Mouse (Mus musculus) hindbrain, embryonic 16.5 days (tissue): ENCODE results near the gene Heatr9. TPM values are rescaled to one million over a fixed set of nuclear protein-coding genes. Genes with fewer than 3 reads are reported as not detected.
A peak's percentile ranks its signal among the peaks of the same experiment; 100 is the strongest.
"Not testable (repeated sequence)": the region's sequence is repeated elsewhere in the genome, so short reads cannot be mapped to it uniquely, and the experiment has no call there.

Experiments
- ATAC-seq: fragments of 200-750 bp; cut with Nextera tagmentation; 2 replicates; pipeline ENCODE4 v1.8.0; 2017; ENCODE audit warnings: moderate TSS enrichment, moderate library complexity
- H3K27ac ChIP-seq: fragments of 300-500 bp; sonication (generic); 2 replicates; pipeline ENCODE4 v1.5.1; 2014; ENCODE audit warnings: low read depth, mild to moderate bottlenecking, control low read depth, low read length, moderate library complexity
- H3K27me3 ChIP-seq: fragments of 300-500 bp; sonication (generic); replicated peaks from 2 replicates; pipeline ENCODE4 v1.6.1; 2014; ENCODE audit warnings: low read length; ENCODE audit not compliant: control insufficient read depth, insufficient read depth
- H3K36me3 ChIP-seq: fragments of 300-500 bp; sonication (generic); 2 replicates; pipeline ENCODE4 v1.6.1; 2014; ENCODE audit warnings: mild to moderate bottlenecking, low read length, moderate library complexity, mixed read lengths; ENCODE audit not compliant: control insufficient read depth, insufficient read depth
- H3K4me1 ChIP-seq: fragments of 300-500 bp; sonication (generic); 2 replicates; pipeline ENCODE4 v1.6.1; 2014; ENCODE audit warnings: low read depth, low read length; ENCODE audit not compliant: control insufficient read depth, insufficient read depth
- H3K4me2 ChIP-seq: fragments of 300-500 bp; sonication (generic); 2 replicates; pipeline ENCODE4 v1.6.1; 2014; ENCODE audit warnings: mild to moderate bottlenecking, low read length, control low read depth, moderate library complexity
- H3K4me3 ChIP-seq: fragments of 300-500 bp; sonication (generic); 2 replicates; pipeline ENCODE4 v1.5.1; 2014; ENCODE audit warnings: mild to moderate bottlenecking, low read length, control low read depth, moderate library complexity
- H3K9ac ChIP-seq: fragments of 300-500 bp; sonication (generic); 2 replicates; pipeline ENCODE4 v1.6.1; 2014; ENCODE audit warnings: low read depth, mild to moderate bottlenecking, control low read depth, low read length, moderate library complexity
- H3K9me3 ChIP-seq: fragments of 300-500 bp; sonication (generic); 2 replicates; pipeline ENCODE4 v1.6.1; 2014; ENCODE audit warnings: mild to moderate bottlenecking, low read length, moderate library complexity; ENCODE audit not compliant: control insufficient read depth
- WGBS: fragments of 180-500 bp; shearing (Covaris S2); extraction: QIAGEN DNeasy Blood & Tissue Kit; methylation state at CpG from one replicate; pipeline ENCODE4 v1.1.7; 2014; 5-methylcytosine and 5-hydroxymethylcytosine counted together
- polyA plus RNA-seq: library from polyadenylated mRNA; unstranded; fragments of >200 nt; fragmentation: Nextera tagmentation; extraction: Ambion mirVana; gene quantifications from 2 replicates; pipeline ENCODE4 v1.2.1, GENCODE M21; 2015

Heatr9 gene
- polyA plus RNA-seq, 1 experiment from 2014 or later = not detected

GRCm38 (mm10) chr11:83557074-83557473, 35.1 kb upstream of the Heatr9 start:
- no peak for ATAC-seq
- no peak overlapping the region for H3K4me3 ChIP-seq
- peaks cover 4% of the 10 kb centered on the region for H3K4me1 ChIP-seq
- H3K9ac ChIP-seq = no peak overlapping the region
- H3K27ac ChIP-seq = no peak overlapping the region
- H3K4me2 ChIP-seq = no peak overlapping the region
- H3K27me3 ChIP-seq = no peaks in the 10 kb centered on the region
- H3K36me3 ChIP-seq = no peaks in the 10 kb centered on the region
- no peaks in the 10 kb centered on the region for H3K9me3 ChIP-seq
- WGBS = 40% methylated on average over 10 of the region's 10 CpGs

DNA sequence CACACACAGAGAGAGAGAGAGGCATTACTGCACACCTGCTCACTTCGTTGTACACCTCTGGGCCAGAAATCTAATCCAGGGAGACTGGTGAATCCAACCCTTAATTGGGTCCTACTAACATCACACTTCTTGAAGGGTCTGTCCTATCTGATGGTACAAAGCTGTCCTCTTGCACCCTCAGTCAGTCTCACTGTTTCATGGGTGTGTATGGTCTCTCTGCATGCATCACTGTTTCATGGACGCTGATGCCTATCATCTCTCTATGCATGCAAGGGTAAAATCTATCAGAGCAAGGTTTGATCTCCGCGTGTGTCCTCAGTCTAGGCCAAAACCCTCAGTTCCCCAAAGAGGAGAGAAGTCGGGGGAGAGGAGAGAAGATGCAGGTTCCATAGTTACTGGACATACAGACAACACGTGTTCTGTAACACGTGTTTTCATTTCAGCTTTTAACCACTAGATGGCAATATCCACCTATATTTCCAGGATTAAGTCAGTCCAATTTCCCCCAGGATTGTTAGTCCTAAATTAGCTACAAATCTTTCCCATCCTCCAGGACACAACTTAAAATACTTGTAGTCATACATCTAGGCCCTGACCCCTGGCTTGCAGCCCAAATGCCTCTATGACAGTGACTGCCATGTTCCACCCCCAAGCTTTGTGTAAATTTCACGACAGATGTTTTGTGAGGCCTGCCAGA, 34.3 kb upstream of the Heatr9 start:
- peak overlapping the region; percentile 48 for H3K4me2 ChIP-seq
- H3K27ac ChIP-seq = no peak overlapping the region
- 25% methylated on average over 8 of the region's 8 CpGs for WGBS
- H3K27me3 ChIP-seq = no peaks in the 10 kb centered on the region
- peaks cover 4% of the 10 kb centered on the region for H3K4me1 ChIP-seq
- no peaks in the 10 kb centered on the region for H3K9me3 ChIP-seq
- H3K9ac ChIP-seq = peak overlapping the region; percentile 49; the same call in 1 of the 2 replicates
- H3K36me3 ChIP-seq = no peaks in the 10 kb centered on the region
- peak; percentile 76 for ATAC-seq
- no peak overlapping the region for H3K4me3 ChIP-seq

DNA sequence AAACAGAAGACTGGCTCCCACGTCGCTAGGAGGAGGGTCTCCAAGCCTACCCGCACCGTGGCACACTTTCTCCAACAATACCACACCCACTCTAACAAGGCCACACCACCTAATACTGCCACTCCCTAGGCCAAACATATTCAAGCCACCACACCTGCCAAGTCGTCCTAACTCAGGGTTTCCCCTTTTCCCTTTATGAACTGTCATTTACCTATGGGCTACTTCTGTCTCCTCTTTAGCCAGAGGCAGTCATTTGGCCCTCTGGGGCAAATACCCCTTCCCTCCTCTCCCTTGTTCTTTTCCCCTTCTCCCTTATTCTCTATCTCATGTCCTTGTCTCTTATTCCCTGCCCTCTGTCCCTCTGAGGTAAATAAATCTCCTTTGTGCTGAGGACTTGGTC, 29.7 kb upstream of the Heatr9 start:
- 86% methylated on average over 5 of the region's 5 CpGs for WGBS

GRCm38 (mm10) chr11:83551037-83551436, 29.1 kb upstream of the Heatr9 start:
- H3K4me2 ChIP-seq, H3K4me1 ChIP-seq, H3K27ac ChIP-seq, H3K4me3 ChIP-seq, H3K27me3 ChIP-seq, ATAC-seq, H3K36me3 ChIP-seq, H3K9me3 ChIP-seq, H3K9ac ChIP-seq: not testable (repeated sequence)
- WGBS = 83% methylated on average over 7 of the region's 7 CpGs

More for the DNA sequence above, 29.7 kb upstream of the Heatr9 start:
- no peak for ATAC-seq
- no peak overlapping the region for H3K4me2 ChIP-seq
- H3K27ac ChIP-seq = no peak overlapping the region
- H3K27me3 ChIP-seq = no peaks in the 10 kb centered on the region
- no peak overlapping the region for H3K9ac ChIP-seq
- no peaks in the 10 kb centered on the region for H3K36me3 ChIP-seq
- H3K4me3 ChIP-seq = no peak overlapping the region
- no peaks in the 10 kb centered on the region for H3K9me3 ChIP-seq
- H3K4me1 ChIP-seq = peaks cover 2% of the 10 kb centered on the region

- WGBS = 90% methylated on average over 5 of the region's 5 CpGs
- no peaks in the 10 kb centered on the region for H3K36me3 ChIP-seq
Measured at GRCm38 (mm10) chr11:83550186-83550632, 28.2 kb upstream of the Heatr9 start.

DNA sequence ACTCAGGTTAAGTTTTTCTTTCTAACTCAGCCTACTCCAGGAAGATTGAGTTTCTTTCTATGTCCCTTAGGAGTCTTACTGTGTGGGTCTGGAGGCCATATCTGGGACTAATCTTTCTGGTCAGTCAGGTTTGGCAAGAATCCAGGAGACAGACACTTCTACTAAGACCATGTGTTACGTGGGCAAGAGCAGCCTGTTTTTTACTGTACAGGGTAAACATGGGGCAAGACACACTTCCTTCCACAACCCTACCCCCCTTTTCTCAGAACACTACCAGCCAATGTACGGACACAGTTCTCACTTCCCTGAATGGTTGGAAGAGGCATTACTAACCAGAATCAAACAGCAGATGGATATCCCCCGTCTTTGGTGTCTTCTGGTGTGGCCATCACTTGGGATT, 22.2 kb upstream of the Heatr9 start:
- no peak for ATAC-seq
- H3K4me1 ChIP-seq = no peaks in the 10 kb centered on the region
- H3K27ac ChIP-seq = no peak overlapping the region
- no peak overlapping the region for H3K9ac ChIP-seq
- WGBS = 79% methylated on average over 3 of the region's 3 CpGs
- no peaks in the 10 kb centered on the region for H3K36me3 ChIP-seq
- no peak overlapping the region for H3K4me3 ChIP-seq
- no peaks in the 10 kb centered on the region for H3K27me3 ChIP-seq
- no peaks in the 10 kb centered on the region for H3K9me3 ChIP-seq
- H3K4me2 ChIP-seq = no peak overlapping the region

More at GRCm38 (mm10) chr11:83550186-83550632, 28.2 kb upstream of the Heatr9 start:
- H3K27me3 ChIP-seq = no peaks in the 10 kb centered on the region
- H3K9me3 ChIP-seq = no peaks in the 10 kb centered on the region
- no peak overlapping the region for H3K4me2 ChIP-seq
- no peak overlapping the region for H3K4me3 ChIP-seq
- no peak overlapping the region for H3K27ac ChIP-seq
- ATAC-seq = no peak
- H3K9ac ChIP-seq = no peak overlapping the region
- H3K4me1 ChIP-seq = no peaks in the 10 kb centered on the region

- Histone ChIP-seq H3K27me3 (no peaks in the 10 kb centered on the region), H3K4me2 (no peak overlapping the region), H3K27ac (no peak overlapping the region), H3K9me3 (no peaks in the 10 kb centered on the region), H3K9ac (no peak overlapping the region), H3K36me3 (no peaks in the 10 kb centered on the region), H3K4me1 (no peaks in the 10 kb centered on the region), H3K4me3 (no peak overlapping the region)
- WGBS = 91% methylated on average over 3 of the region's 3 CpGs
- no peak for ATAC-seq
Measured at GRCm38 (mm10) chr11:83541415-83541814, 19.4 kb upstream of the Heatr9 start.

DNA sequence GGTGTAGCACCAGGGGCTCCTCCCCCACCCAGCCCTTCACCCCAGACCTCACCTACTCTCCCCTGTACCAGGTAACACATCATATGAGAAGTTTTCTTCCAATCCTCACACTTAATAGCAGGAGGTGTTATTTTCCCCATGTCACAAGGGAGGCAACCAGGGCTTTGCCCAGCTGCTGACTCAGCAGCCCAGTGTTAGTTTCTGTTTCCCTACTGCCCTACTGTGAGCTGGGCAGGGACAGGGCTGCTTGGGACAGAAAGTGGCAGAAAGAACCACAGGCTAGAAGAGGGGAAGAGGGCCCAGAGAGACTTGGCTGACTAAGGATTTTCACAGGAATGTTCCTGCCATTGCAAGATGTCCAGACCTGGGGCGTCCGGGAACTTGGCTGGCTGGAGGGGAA, 19.0 kb upstream of the Heatr9 start:
- no peak for ATAC-seq
- no peaks in the 10 kb centered on the region for H3K36me3 ChIP-seq
- H3K4me1 ChIP-seq = no peaks in the 10 kb centered on the region
- H3K4me2 ChIP-seq = no peak overlapping the region
- H3K27me3 ChIP-seq = no peaks in the 10 kb centered on the region
- no peak overlapping the region for H3K27ac ChIP-seq
- H3K9ac ChIP-seq = no peak overlapping the region
- H3K9me3 ChIP-seq = no peaks in the 10 kb centered on the region
- 83% methylated on average over 2 of the region's 2 CpGs for WGBS
- H3K4me3 ChIP-seq = no peak overlapping the region

DNA sequence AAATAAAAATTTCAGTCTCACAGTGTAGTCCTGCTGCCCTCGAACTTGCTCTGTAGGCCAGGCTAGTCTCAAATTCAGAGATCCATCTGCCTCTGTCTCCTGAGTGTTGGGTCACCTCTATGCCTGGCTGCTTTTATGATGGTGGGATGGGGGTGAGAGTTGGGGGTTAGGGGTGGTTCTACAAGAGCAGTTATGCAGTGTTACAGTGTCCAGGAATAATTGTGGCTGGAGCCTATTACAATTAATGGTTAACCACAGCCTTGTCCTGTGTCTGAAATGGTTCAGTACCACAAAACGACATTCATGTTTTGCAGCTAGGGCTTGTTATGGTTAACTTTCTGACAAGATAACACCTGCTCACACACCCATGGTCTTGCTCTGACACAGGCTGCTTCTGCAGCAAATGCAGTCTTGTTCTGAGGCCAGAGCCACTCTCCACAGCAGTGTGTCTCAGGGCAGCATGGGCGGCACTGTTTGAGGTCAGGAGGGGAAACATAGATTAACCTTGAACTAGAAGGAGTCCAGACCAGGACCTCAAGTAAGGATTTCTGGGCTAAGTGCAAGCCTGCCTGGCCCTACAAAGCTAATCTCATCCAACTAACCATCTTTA, 16.8 kb upstream of the Heatr9 start:
- H3K4me1 ChIP-seq = no peaks in the 10 kb centered on the region
- H3K36me3 ChIP-seq = no peaks in the 10 kb centered on the region
- H3K27me3 ChIP-seq = no peaks in the 10 kb centered on the region
- H3K27ac ChIP-seq = no peak overlapping the region
- H3K9ac ChIP-seq = no peak overlapping the region
- H3K4me2 ChIP-seq = no peak overlapping the region
- ATAC-seq = no peak
- no peaks in the 10 kb centered on the region for H3K9me3 ChIP-seq
- no peak overlapping the region for H3K4me3 ChIP-seq
- 88% methylated on average over 3 of the region's 3 CpGs for WGBS
